Mouse (Mus musculus) cerebellum, adult 9-10 months (tissue): Measurements from ENCODE around the gene Fxyd6.

Experiments
- DNase-seq: peaks from one replicate; pipeline ENCODE4 v3.0.0; 2022

Fxyd6 gene

GRCm38 (mm10) chr9:45370117-45370561 lies at the start of gene Fxyd6:
Gene Fxyd6 (plus strand): TSS chr9:45370185.
- DNase-seq: peak; percentile 59

- no peak for DNase-seq
Observed at GRCm38 (mm10) chr9:45321465-45321864, 48.5 kb upstream of the Fxyd6 start.

DNA sequence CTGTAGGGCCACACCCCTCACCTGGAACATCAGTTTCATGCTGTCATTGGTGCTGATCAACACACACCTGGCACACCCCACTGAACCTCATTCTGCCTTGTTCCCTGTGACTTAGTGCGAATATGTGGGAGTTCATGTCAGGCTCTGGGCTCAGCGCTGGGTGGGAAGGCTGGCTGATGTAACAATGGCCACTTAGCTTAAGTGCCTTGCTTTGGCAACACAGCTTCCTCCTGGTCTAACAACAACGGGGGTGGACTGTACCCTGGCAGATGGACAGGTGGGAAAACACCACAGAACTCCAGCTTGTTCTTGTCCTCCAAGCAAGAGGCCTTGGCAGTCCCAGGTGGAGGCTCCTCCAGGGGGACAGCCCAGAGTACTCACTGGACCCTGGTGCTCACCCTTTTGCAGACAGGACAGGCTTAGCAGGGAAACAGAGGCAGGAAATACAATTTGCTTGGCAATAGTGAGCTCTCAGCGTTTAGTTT lies 48.0 kb upstream of the Fxyd6 start:
- DNase-seq: no peak

DNA sequence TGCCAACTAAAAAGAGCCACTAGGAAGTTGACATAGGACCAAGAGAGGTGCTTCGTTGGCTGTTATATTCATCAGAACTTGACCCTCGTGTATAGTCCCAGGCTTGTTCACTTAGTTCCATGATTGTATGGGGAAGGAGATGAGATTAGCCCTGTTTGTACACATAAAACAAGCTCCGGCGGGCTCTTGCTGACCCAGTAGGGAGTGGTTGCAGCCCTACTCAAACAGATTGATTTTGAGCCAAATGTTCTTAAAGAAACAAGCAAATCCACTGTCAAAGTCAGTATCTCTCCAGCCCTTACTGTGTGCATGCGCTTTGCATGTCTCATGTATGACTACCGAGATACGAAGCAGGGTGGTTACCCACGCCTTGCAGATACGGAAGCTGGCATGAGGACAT lies 43.6 kb upstream of the Fxyd6 start:
- no peak for DNase-seq

GRCm38 (mm10) chr9:45328263-45328662 lies 41.7 kb upstream of the Fxyd6 start:
- no peak for DNase-seq

- no peak for DNase-seq
Observed at GRCm38 (mm10) chr9:45329577-45329976, 40.4 kb upstream of the Fxyd6 start.

DNA sequence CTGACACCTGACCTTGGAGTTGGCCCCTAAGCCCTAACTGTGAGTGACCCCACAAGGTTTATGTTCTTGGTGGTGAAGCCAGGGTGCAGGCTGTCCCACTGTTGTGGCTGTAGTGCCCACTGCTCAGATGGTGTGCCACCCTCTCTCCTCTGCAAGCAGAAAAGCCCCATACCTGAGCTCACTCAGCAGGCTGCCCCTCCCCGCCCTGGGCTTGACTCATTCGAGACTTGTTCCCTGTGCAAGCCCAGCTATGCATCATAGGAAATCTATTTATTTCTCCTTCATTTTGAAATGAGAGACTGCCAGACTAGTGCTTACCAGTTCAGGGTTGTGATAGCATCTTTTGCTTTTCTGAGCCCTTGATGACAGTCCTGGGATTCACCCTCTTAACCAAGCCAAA lies 32.6 kb upstream of the Fxyd6 start:
- no peak for DNase-seq

GRCm38 (mm10) chr9:45343066-45343465 lies 26.9 kb upstream of the Fxyd6 start:
- no peak for DNase-seq

- peak; percentile 78 for DNase-seq
Observed at GRCm38 (mm10) chr9:45345516-45345915, 24.5 kb upstream of the Fxyd6 start.

DNA sequence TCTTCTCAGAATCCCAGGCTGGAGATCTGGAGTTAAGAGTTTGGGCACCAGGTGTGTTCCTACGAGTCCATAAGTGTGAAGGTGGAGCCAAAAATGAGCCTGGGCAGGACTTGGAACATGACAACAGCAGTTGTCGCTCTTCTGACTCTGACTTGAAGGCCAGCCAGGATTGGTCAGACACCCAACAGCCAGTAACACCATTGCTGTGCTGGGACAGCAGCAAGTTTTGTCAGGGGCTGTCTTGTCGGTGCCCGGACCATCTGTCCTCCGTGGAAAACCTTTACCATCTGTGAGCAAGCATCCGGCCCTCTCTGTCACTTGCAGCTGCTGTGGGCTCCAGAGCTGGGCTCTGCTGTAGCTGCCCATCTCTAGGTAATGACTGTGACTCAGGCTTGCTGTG lies 23.7 kb upstream of the Fxyd6 start:
- peak; percentile 16 for DNase-seq

GRCm38 (mm10) chr9:45348560-45348959 lies 21.4 kb upstream of the Fxyd6 start:
- no peak for DNase-seq

DNA sequence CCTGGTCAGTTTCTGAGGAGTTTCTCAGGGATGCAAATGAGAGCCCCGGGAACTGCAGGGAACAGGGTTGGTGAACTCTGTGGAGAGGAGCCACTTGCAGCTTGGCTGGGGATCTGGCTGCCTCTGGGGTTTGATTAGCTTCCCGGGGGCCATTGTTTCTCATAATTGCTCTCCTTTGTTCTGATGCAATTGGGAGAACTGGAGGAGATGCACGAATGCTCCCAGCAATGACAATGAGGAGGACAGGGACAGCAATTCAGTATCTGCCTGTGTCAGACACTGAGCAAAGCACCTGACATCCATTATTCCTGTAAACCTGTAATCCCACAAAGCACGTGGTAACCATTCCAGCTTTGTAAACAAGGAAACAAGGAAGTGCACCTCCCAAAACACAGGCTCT lies 20.8 kb upstream of the Fxyd6 start:
- no peak for DNase-seq

GRCm38 (mm10) chr9:45349851-45350250 lies 20.1 kb upstream of the Fxyd6 start:
- no peak for DNase-seq

- DNase-seq: no peak
Observed at GRCm38 (mm10) chr9:45355192-45355591, 14.8 kb upstream of the Fxyd6 start.

DNA sequence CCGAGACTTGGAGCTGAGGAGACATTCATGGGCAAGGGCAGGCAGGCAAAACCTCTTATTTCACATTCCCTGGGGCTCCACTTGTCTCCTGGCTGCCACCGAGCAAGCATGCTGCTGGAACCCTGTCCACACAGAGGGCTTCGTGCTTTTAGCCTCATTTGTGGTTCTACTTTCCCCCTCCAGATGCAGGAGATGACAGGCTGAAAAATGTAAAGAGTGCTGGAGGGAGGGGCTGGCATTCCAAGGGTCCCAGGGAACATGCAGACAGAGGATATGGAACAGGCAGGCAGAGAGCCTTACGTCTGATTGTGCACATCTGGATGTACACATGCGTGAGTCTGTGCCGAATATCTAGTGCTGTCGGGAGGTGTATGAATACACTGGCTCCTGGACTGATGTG lies 11.6 kb upstream of the Fxyd6 start:
- no peak for DNase-seq

GRCm38 (mm10) chr9:45362051-45362461 lies 7.9 kb upstream of the Fxyd6 start:
- peak; percentile 81 for DNase-seq

- DNase-seq: peak; percentile 77
Observed at GRCm38 (mm10) chr9:45363639-45364214, 6.3 kb upstream of the Fxyd6 start.

GRCm38 (mm10) chr9:45367716-45368115 lies 2.3 kb upstream of the Fxyd6 start:
- peak; percentile 36 for DNase-seq

DNA sequence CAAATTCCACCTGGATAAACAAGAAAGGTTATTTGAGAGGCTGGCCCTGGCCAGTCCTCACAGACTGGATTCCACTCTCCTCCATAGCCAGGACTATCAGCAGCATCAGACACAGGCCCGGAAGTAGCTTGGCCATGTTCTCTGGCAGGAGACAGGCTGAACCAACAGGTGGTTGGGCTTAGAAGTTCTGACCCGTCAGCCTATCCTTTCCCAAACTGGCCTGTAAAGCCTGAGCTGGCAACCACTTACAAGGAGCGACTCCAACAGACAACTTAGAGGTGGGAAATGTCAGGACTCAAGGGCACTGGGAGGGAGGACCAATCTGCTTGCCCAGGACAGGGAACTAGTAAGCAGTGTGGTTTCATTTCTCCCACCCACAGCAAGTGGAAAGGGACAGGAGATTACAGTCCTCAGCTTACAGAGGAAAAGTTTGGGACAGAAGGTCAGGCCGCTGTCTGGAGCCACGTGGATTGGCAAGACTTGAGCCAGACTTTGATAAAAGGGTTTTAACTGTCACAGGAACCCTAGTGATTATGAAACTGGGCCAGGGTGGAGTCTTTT lies 1.6 kb upstream of the Fxyd6 start:
- DNase-seq: peak; percentile 21

GRCm38 (mm10) chr9:45370616-45371336 lies 791 bp downstream of the Fxyd6 start:
- DNase-seq: no peak

GRCm38 (mm10) chr9:45371337-45371707 lies 1.3 kb downstream of the Fxyd6 start:
- peak; percentile 41 for DNase-seq

GRCm38 (mm10) chr9:45373896-45374295 lies 3.9 kb downstream of the Fxyd6 start:
- DNase-seq: no peak

GRCm38 (mm10) chr9:45374988-45375502 lies 5.1 kb downstream of the Fxyd6 start:
- peak; percentile 19 for DNase-seq

- peak; percentile 31 for DNase-seq
Observed at GRCm38 (mm10) chr9:45376427-45376826, 6.4 kb downstream of the Fxyd6 start.
